Mouse (Mus musculus): Measurements from ENCODE around the gene Hint1. TPM values are rescaled to one million over a fixed set of nuclear protein-coding genes. Genes with fewer than 3 reads are reported as not detected.

Gene Hint1
- polyA plus RNA-seq, 2 experiments from 2014 or later = 601 to 656 TPM

Other genes with a start within 250 kb of the Hint1 start
- gene Cdc42se2, start 78.7 kb upstream of the Hint1 start, polyA plus RNA-seq (2017; shearing (Covaris generic)) = 100 to 1,000 TPM; 286 to 321 TPM
- gene Lyrm7, start 5.5 kb upstream of the Hint1 start, polyA plus RNA-seq (2017; shearing (Covaris generic)) = 1 to 10 TPM; 2.4 to 3.7 TPM
- gene Gpx3, start 36.1 kb downstream of the Hint1 start, polyA plus RNA-seq (2017; shearing (Covaris generic)) = 1 to 10 TPM in 1 of 2 experiments, under 1 TPM in 1; 0.90 to 1.1 TPM
- gene Tnip1, start 96.5 kb downstream of the Hint1 start, polyA plus RNA-seq (2017; shearing (Covaris generic)) = 10 to 100 TPM; 81.5 to 98.2 TPM
- 100 to 1,000 TPM; 447 to 527 TPM for gene Anxa6, start 167.1 kb downstream of the Hint1 start, polyA plus RNA-seq (2017; shearing (Covaris generic))
- 10 to 100 TPM; 78.6 to 85.9 TPM for gene Ccdc69, start 211.7 kb downstream of the Hint1 start, polyA plus RNA-seq (2017; shearing (Covaris generic))
- gene Gm2a, start 231.7 kb downstream of the Hint1 start, polyA plus RNA-seq (2017; shearing (Covaris generic)) = 100 to 1,000 TPM; 152 to 191 TPM

Data from activated CD4-positive, CD25-positive, alpha-beta regulatory T cell, adult 4 months (primary cell).